Mouse (Mus musculus): ENCODE data around the gene Gm20903.
"Not testable (repeated sequence)": the region's sequence is repeated elsewhere in the genome, so short reads cannot be mapped to it uniquely, and the experiment has no call there.

Gm20903 gene

GRCm38 (mm10) chrY:73669015-73669414, at the start of gene Gm20903:
Gene Gm20903, plus strand, starts transcription at chrY:73669315.
- not testable (repeated sequence) for DNase-seq (ENCODE audit: low read depth, low spot score)
